ENCODE assay signal across 8 mouse cellular contexts in the genomic region with DNA sequence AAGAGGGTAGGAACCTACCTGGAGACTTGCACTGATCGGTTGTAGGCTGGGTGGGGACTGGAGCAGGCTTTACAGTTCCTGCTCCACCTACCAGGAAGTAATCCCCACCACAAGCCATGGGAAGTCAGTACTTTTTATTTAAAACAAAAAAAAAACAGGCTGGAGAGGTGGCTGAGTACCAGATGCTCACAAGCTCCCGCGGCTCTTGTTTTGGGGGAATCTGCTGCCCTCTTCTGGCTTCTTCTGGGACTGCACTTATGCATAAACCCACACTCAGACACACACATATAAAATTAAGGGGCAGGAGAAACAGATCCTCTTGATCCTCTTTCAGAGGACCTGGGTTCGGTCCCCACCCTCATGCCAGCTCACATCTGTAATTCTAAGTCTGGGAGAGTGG. TPM values are rescaled to one million over a fixed set of nuclear protein-coding genes. Genes with fewer than 3 reads are reported as not detected.
DNase-seq lines count a peak whose midpoint lies in the region; ATAC-seq and TF ChIP-seq lines count a peak whose summit lies in the region.

No protein-coding gene starts in this region.

- intact Hi-C loops in left cerebral cortex, postnatal 25 days (cut with DNase I) = no loop called here
- intact Hi-C loops in left cerebral cortex, postnatal 10 days (cut with DNase I) = no loop called here

- DNase-seq in embryo, embryonic 10.5 days (ENCODE audit: low spot score) = peak; percentile 37
- DNase-seq in embryo, embryonic 10 days (ENCODE audit: low spot score) = no peak
- peak; percentile 5 to 14 for DNase-seq in left cerebral cortex, postnatal 25 days (ENCODE audit: low spot score in 2 of 2)
- DNase-seq in left cerebral cortex, postnatal 10 days (ENCODE audit: extremely low spot score in 1 of 2, low spot score in 2 of 2) = no peak
- DNase-seq in adrenal gland, postnatal 14 days = peak; percentile 62
- DNase-seq in lung, adult 2 months = peak; percentile 34
- no peak for DNase-seq in spleen, adult 12 weeks (ENCODE audit: low spot score)

- no peaks in the 10 kb centered on the region for H3K4me1 ChIP-seq in lung, adult 2 months (ENCODE audit: control insufficient read depth, insufficient read depth, low read length)

- no peak for ATAC-seq in megakaryocyte-erythroid progenitor cell, adult 5-6 weeks (replicated peaks; ENCODE audit: low FRiP score, low TSS enrichment, poor library complexity, severe bottlenecking)

- 62% methylated on average over 4 of the region's 4 CpGs for WGBS in lung, adult 2 months

- TF ChIP-seq POLR2A in lung, adult 2 months (IDR thresholded peaks at IDR 0.05; ENCODE audit: borderline replicate concordance, extremely low read depth, low read depth, low read length) = no peak

- no peak for TF ChIP-seq CTCF in lung, adult 2 months (IDR thresholded peaks at IDR 0.05; ENCODE audit: insufficient read depth, low read length)

- H3K4me3 ChIP-seq in lung, adult 2 months (replicated peaks; ENCODE audit: extremely low read depth, low read depth, low read length) = no peak overlapping the region

RNA-seq across cellular contexts. Expression of gene Tmem40, which starts 27.3 kb away (rescaled TPM):
- 1 to 10 TPM; 2.3 to 3.0 TPM for total RNA-seq in left cerebral cortex, postnatal 25 days (2021)
- 1 to 10 TPM; 1.4 to 1.6 TPM for total RNA-seq in left cerebral cortex, postnatal 10 days (2021)
- total RNA-seq in adrenal gland, postnatal 14 days (2021) = 0.37 and 0.49 TPM in 2 replicates
- polyA plus RNA-seq in lung, adult 2 months (2012; rRNA removed) = 2.2 and 21.5 TPM in 2 replicates
- total RNA-seq in megakaryocyte-erythroid progenitor cell, adult 5-6 weeks (2014; fragmentation: Nextera tagmentation) = 27.1 and 36.9 TPM in 2 replicates
- 24.0 and 36.5 TPM in 2 replicates for total RNA-seq in megakaryocyte-erythroid progenitor cell, adult 5-6 weeks (2017)

RNA-seq across cellular contexts. Expression of gene Cand2, which starts 39.4 kb away (rescaled TPM):
- 1 to 10 TPM; 2.0 to 2.2 TPM for total RNA-seq in left cerebral cortex, postnatal 25 days (2021)
- 1 to 10 TPM; 2.7 to 3.7 TPM for total RNA-seq in left cerebral cortex, postnatal 10 days (2021)
- 8.7 and 9.1 TPM in 2 replicates for total RNA-seq in adrenal gland, postnatal 14 days (2021)
- polyA plus RNA-seq in lung, adult 2 months (2012; rRNA removed) = 5.3 and 8.4 TPM in 2 replicates
- 0.54 and 2.1 TPM in 2 replicates for total RNA-seq in megakaryocyte-erythroid progenitor cell, adult 5-6 weeks (2014; fragmentation: Nextera tagmentation)
- total RNA-seq in megakaryocyte-erythroid progenitor cell, adult 5-6 weeks (2017) = 0.72 and 0.89 TPM in 2 replicates

RNA-seq across cellular contexts. Expression of gene Raf1, which starts 58.5 kb away (rescaled TPM):
- total RNA-seq in left cerebral cortex, postnatal 25 days (2021) = 100 to 1,000 TPM in 1 of 2 experiments, 10 to 100 TPM in 1; 83.1 to 109 TPM
- total RNA-seq in left cerebral cortex, postnatal 10 days (2021) = 100 to 1,000 TPM; 121 to 132 TPM
- total RNA-seq in adrenal gland, postnatal 14 days (2021) = 97.4 and 101 TPM in 2 replicates
- polyA plus RNA-seq in lung, adult 2 months (2012; rRNA removed) = 98.6 and 131 TPM in 2 replicates
- 112 and 136 TPM in 2 replicates for total RNA-seq in megakaryocyte-erythroid progenitor cell, adult 5-6 weeks (2014; fragmentation: Nextera tagmentation)
- total RNA-seq in megakaryocyte-erythroid progenitor cell, adult 5-6 weeks (2017) = 68.6 and 77.5 TPM in 2 replicates

Comparison
In these comparisons a context has a peak if more than half of its experiments do, and no peak if none do; other contexts are left out.
1. DNase-seq: peak in embryo, embryonic 10.5 days (single experiment), left cerebral cortex, postnatal 25 days (2 of 2), adrenal gland, postnatal 14 days (single experiment) and lung, adult 2 months (single experiment); none in embryo, embryonic 10 days (single experiment), left cerebral cortex, postnatal 10 days (0 of 2) and spleen, adult 12 weeks (single experiment).
2. RNA of gene Tmem40, which starts 27.3 kb away (total RNA-seq): 24.0 to 36.9 TPM in megakaryocyte-erythroid progenitor cell, adult 5-6 weeks; 2.3 to 3.0 TPM in left cerebral cortex, postnatal 25 days, 1.4 to 1.6 TPM in left cerebral cortex, postnatal 10 days and 0.37 to 0.49 TPM in adrenal gland, postnatal 14 days; every median in the first group is over 4 times any median in the second.